Mouse (Mus musculus) heart, adult 2 months (tissue): ENCODE measurements around the gene 1700015F17Rik. TPM values are rescaled to one million over a fixed set of nuclear protein-coding genes. Genes with fewer than 3 reads are reported as not detected.
A peak's percentile ranks its signal among the peaks of the same experiment; 100 is the strongest.

Experiments
- DNase-seq, 2 experiments: peaks; one replicate each; pipeline ENCODE4 v3.0.0; 2021
- H3K27ac ChIP-seq: fragments of 200-600 bp; 2 replicates; pipeline ENCODE4 v1.8.1; 2022
- H3K27me3 ChIP-seq: fragments of 200-500 bp; 2 replicates; pipeline ENCODE4 v1.6.1; 2012; ENCODE audit warnings: mild to moderate bottlenecking, low read length, inconsistent platforms, mixed read lengths; ENCODE audit not compliant: control insufficient read depth, insufficient read depth
- H3K36me3 ChIP-seq: fragments of 200-500 bp; 2 replicates; pipeline ENCODE4 v1.6.1; 2012; ENCODE audit warnings: low read length, inconsistent platforms; ENCODE audit not compliant: control insufficient read depth, insufficient read depth
- H3K4me1 ChIP-seq: fragments of 200-500 bp; 2 replicates; pipeline ENCODE4 v1.6.1; 2011; ENCODE audit warnings: low read length; ENCODE audit not compliant: control insufficient read depth, insufficient read depth
- H3K4me3 ChIP-seq: fragments of 200-600 bp; 2 replicates; pipeline ENCODE4 v1.8.1; 2022
- H3K79me2 ChIP-seq: fragments of 200-500 bp; replicated peaks from 2 replicates; pipeline ENCODE4 v1.6.1; 2012; ENCODE audit warnings: mild to moderate bottlenecking, inconsistent platforms, low read length, moderate library complexity, mixed read lengths; ENCODE audit not compliant: control insufficient read depth, insufficient read depth
- H3K9ac ChIP-seq: fragments of 200-500 bp; 2 replicates; pipeline ENCODE4 v1.6.1; 2012; ENCODE audit warnings: low read depth, mild to moderate bottlenecking, control low read depth, inconsistent platforms, low read length, mixed read lengths
- CTCF ChIP-seq: fragments of 200-600 bp; IDR thresholded peaks from 2 replicates; pipeline ENCODE4 v1.8.1; 2022; ENCODE audit warnings: antibody characterized with exemption, mild to moderate bottlenecking, moderate library complexity
- EP300 ChIP-seq: fragments of 200-500 bp; IDR thresholded peaks from 2 replicates; pipeline ENCODE4 v1.6.1; 2011; ENCODE audit warnings: low read depth, low read length, control low read depth; ENCODE audit not compliant: insufficient read depth
- POLR2A ChIP-seq: fragments of 200-500 bp; IDR thresholded peaks from 2 replicates; pipeline ENCODE4 v1.6.1; 2011; ENCODE audit warnings: mild to moderate bottlenecking, low read depth, low read length, control low read depth; ENCODE audit not compliant: insufficient read depth
- WGBS: fragments of 180-500 bp; shearing (Covaris S2); methylation state at CpG from one replicate; pipeline ENCODE4 v1.1.7; 2018; 5-methylcytosine and 5-hydroxymethylcytosine counted together
- intact Hi-C: fragments of 180-260 bp; cut with DNase I; formaldehyde crosslinking; loops from one replicate; pipeline ENCODE4 v1.15.1; 2025
- polyA plus RNA-seq: library from polyadenylated mRNA; depleted of rRNA; stranded (reverse); fragments of >200 nt; gene quantifications from 2 replicates; pipeline ENCODE4 v1.2.3, GENCODE M21; 2012
- total RNA-seq, 2 experiments: library from RNA; stranded (reverse); gene quantifications; 2 replicates each; pipeline ENCODE4 v1.2.3; 2021

The 1700015F17Rik gene
- total and polyA plus RNA-seq, 3 experiments: not detected

- H3K79me2 ChIP-seq: no peaks in the 10 kb centered on the region; the same call in 1 of the 2 replicates
Measured at GRCm38 (mm10) chr5:5510304-5510887, 31.5 kb upstream of the 1700015F17Rik start.

DNA sequence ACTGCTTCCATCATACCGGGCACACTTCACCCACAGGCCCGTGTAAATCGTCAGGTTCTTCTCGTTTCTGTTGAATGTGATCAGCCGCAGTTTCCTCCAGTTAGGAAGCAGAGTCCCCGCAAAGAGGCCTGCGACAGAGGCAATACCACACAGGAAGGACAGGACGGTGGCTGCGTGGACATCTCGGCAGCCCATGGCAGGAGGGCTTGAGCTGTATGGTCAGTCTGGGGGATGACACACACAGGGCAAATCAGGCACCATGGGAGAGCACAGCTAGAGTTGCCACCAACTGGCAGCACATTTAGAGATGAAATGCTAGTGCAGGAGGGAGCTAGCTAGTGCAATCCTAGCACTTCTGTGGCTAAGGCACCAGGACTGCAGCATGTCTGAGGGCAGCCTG, 29.3 kb upstream of the 1700015F17Rik start:
- intact Hi-C loops: no loop called here
- Histone ChIP-seq H3K4me1 (no peaks in the 10 kb centered on the region; the same call in 1 of the 2 replicates), H3K36me3 (peaks cover 17% of the 10 kb centered on the region), H3K27ac (no peak overlapping the region), H3K4me3 (no peak overlapping the region), H3K9ac (no peak overlapping the region), H3K27me3 (no peaks in the 10 kb centered on the region), H3K79me2 (no peaks in the 10 kb centered on the region; the same call in 1 of the 2 replicates)
- WGBS: 91% methylated on average over 10 of the region's 10 CpGs
- TF ChIP-seq POLR2A: no peak
- no peak for TF ChIP-seq EP300
- no peak for TF ChIP-seq CTCF
- no peak for DNase-seq

More at GRCm38 (mm10) chr5:5510304-5510887, 31.5 kb upstream of the 1700015F17Rik start:
- Histone ChIP-seq H3K27ac (no peak overlapping the region), H3K9ac (no peak overlapping the region), H3K27me3 (no peaks in the 10 kb centered on the region), H3K4me3 (no peak overlapping the region), H3K4me1 (no peaks in the 10 kb centered on the region; the same call in 1 of the 2 replicates), H3K36me3 (peaks cover 17% of the 10 kb centered on the region)
- intact Hi-C loops: loop anchor here (10.0 kb wide), 1 partner anchor 154 kb away; the partner anchor contains the start of gene Cfap69
- no peak for DNase-seq
- TF ChIP-seq POLR2A: no peak
- TF ChIP-seq CTCF: no peak
- TF ChIP-seq EP300: no peak
- 60% methylated on average over 10 of the region's 10 CpGs for WGBS

DNA sequence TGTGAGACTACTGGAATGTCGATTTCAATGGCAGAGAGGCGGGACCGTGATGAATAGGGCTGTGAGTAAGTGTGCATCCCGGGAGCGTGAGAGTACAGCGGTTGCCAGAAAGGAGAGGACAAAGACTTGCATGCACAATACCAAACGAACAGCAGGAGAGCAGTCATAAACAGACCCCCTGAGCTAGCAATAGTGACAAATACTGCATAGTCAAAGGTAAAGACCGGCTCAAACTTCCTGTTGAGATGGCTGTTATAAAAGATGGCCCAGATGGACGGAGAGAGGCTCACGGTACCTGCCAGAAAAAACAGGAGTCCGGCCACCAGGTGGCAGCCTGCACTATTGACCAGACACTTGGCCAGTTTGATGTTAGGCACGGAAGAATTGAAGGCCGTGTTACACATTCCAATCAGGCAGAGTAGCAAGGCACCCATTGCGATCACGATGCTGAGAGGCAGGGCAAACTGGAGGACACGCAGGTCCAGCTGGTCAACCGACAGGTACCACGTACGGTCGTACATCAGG, 28.8 kb upstream of the 1700015F17Rik start:
- no peak overlapping the region for H3K9ac ChIP-seq
- DNase-seq: peak; percentile 37 to 69
- no peak for TF ChIP-seq POLR2A
- no peak for TF ChIP-seq EP300
- TF ChIP-seq CTCF: peak; percentile 75
- H3K79me2 ChIP-seq: no peaks in the 10 kb centered on the region; the same call in 1 of the 2 replicates
- intact Hi-C loops: no loop called here
- 59% methylated on average over 20 of the region's 20 CpGs for WGBS
- no peaks in the 10 kb centered on the region; the same call in 1 of the 2 replicates for H3K4me1 ChIP-seq
- no peaks in the 10 kb centered on the region for H3K27me3 ChIP-seq
- H3K36me3 ChIP-seq: peaks cover 17% of the 10 kb centered on the region
- no peak overlapping the region for H3K27ac ChIP-seq
- H3K4me3 ChIP-seq: no peak overlapping the region

DNA sequence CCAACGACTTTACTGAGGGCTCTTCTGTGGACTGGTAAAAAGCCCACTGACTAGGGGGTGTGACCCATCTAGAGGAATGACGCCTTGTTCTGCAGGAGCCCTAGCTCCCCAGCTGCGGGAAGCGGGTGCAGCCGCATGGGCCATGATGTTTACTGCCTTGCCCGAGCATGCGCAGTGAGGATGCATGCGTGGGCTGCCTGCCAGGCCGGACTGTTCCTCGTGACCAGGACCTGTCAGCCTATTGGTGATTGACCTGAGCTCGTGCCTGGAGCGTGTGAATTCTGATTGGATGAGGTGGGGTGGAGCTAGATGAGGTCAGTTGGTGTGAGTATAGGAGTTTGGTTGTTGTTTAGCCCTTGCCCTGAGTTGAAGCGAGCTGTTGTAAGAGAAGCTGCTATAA, 25.5 kb upstream of the 1700015F17Rik start:
- H3K27ac ChIP-seq: no peak overlapping the region
- WGBS: 93% methylated on average over 13 of the region's 13 CpGs
- TF ChIP-seq EP300: no peak
- TF ChIP-seq POLR2A: no peak
- no peak for TF ChIP-seq CTCF
- intact Hi-C loops: no loop called here
- no peaks in the 10 kb centered on the region; the same call in 1 of the 2 replicates for H3K4me1 ChIP-seq
- H3K9ac ChIP-seq: no peak overlapping the region
- no peak for DNase-seq
- peaks cover 8% of the 10 kb centered on the region for H3K36me3 ChIP-seq
- H3K79me2 ChIP-seq: no peaks in the 10 kb centered on the region; the same call in 1 of the 2 replicates
- H3K4me3 ChIP-seq: no peak overlapping the region
- H3K27me3 ChIP-seq: no peaks in the 10 kb centered on the region

GRCm38 (mm10) chr5:5503381-5503780, 24.4 kb upstream of the 1700015F17Rik start:
- TF ChIP-seq EP300 (no peak), POLR2A (no peak), CTCF (no peak)
- no peak overlapping the region for H3K9ac ChIP-seq
- DNase-seq: no peak
- no peaks in the 10 kb centered on the region for H3K79me2 ChIP-seq
- H3K36me3 ChIP-seq: peaks cover 8% of the 10 kb centered on the region
- intact Hi-C loops: no loop called here
- H3K4me3 ChIP-seq: no peak overlapping the region
- H3K27ac ChIP-seq: no peak overlapping the region
- no peaks in the 10 kb centered on the region; the same call in 1 of the 2 replicates for H3K4me1 ChIP-seq
- no peaks in the 10 kb centered on the region for H3K27me3 ChIP-seq
- 50% methylated on average over 4 of the region's 4 CpGs for WGBS

GRCm38 (mm10) chr5:5501583-5501982, 22.6 kb upstream of the 1700015F17Rik start:
- H3K9ac ChIP-seq: no peak overlapping the region
- H3K79me2 ChIP-seq: no peaks in the 10 kb centered on the region
- intact Hi-C loops: no loop called here
- H3K4me3 ChIP-seq: no peak overlapping the region
- no peaks in the 10 kb centered on the region; the same call in 1 of the 2 replicates for H3K4me1 ChIP-seq
- no peak overlapping the region for H3K27ac ChIP-seq
- H3K36me3 ChIP-seq: peaks cover 3% of the 10 kb centered on the region
- WGBS: 44% methylated on average over 2 of the region's 2 CpGs
- no peak for DNase-seq
- TF ChIP-seq POLR2A: no peak
- no peak for TF ChIP-seq CTCF
- TF ChIP-seq EP300: no peak
- H3K27me3 ChIP-seq: no peaks in the 10 kb centered on the region
